Mouse (Mus musculus) lung, embryonic 14.5 days (tissue): ENCODE data around the gene Adpgk. TPM values are rescaled to one million over a fixed set of nuclear protein-coding genes. Genes with fewer than 3 reads are reported as not detected.

Experiments used
- ATAC-seq: fragments of 200-750 bp; cut with Nextera tagmentation; 2 replicates; pipeline ENCODE4 v1.8.0; 2017; ENCODE audit warnings: mild to moderate bottlenecking, moderate TSS enrichment, moderate library complexity; ENCODE audit not compliant: insufficient read depth
- DNase-seq: peaks from one replicate; pipeline ENCODE4 v3.0.0-alpha.2; 2015
- H3K27ac ChIP-seq: fragments of 300-500 bp; sonication (generic); 2 replicates; pipeline ENCODE4 v1.5.1; 2014; ENCODE audit warnings: low read depth, mild to moderate bottlenecking, moderate library complexity
- H3K27me3 ChIP-seq: fragments of 300-500 bp; sonication (generic); 2 replicates; pipeline ENCODE4 v1.6.1; 2014; ENCODE audit warnings: low read length, control low read depth; ENCODE audit not compliant: insufficient read depth
- H3K36me3 ChIP-seq: fragments of 300-500 bp; sonication (generic); 2 replicates; pipeline ENCODE4 v1.6.1; 2014; ENCODE audit warnings: control low read depth; ENCODE audit not compliant: insufficient read depth
- H3K4me1 ChIP-seq: fragments of 300-500 bp; sonication (generic); 2 replicates; pipeline ENCODE4 v1.6.1; 2014; ENCODE audit warnings: antibody characterized with exemption, control low read depth; ENCODE audit not compliant: insufficient read depth
- H3K4me2 ChIP-seq: fragments of 300-500 bp; sonication (generic); 2 replicates; pipeline ENCODE4 v1.6.1; 2014; ENCODE audit warnings: mild to moderate bottlenecking
- H3K4me3 ChIP-seq: fragments of 300-500 bp; sonication (generic); 2 replicates; pipeline ENCODE4 v1.5.1; 2014; ENCODE audit warnings: low read depth, low read length
- H3K9ac ChIP-seq: fragments of 300-500 bp; sonication (generic); 2 replicates; pipeline ENCODE4 v1.6.1; 2014
- H3K9me3 ChIP-seq: fragments of 300-500 bp; sonication (generic); 2 replicates; pipeline ENCODE4 v1.6.1; 2016; ENCODE audit warnings: low read depth, low read length, control low read depth
- CTCF ChIP-seq: IDR thresholded peaks from 2 replicates; pipeline ENCODE4 v1.5.1; 2016; ENCODE audit warnings: antibody characterized with exemption, low read depth
- WGBS: fragments of 180-500 bp; shearing (Covaris S2); extraction: QIAGEN DNeasy Blood & Tissue Kit; methylation state at CpG from one replicate; pipeline ENCODE4 v1.1.7; 2014; 5-methylcytosine and 5-hydroxymethylcytosine counted together
- polyA plus RNA-seq: library from polyadenylated mRNA; unstranded; fragments of >200 nt; fragmentation: Nextera tagmentation; extraction: Ambion mirVana; gene quantifications from 2 replicates; pipeline ENCODE4 v1.2.1, GENCODE M21; 2014

The Adpgk gene
- polyA plus RNA-seq, 1 experiment from 2014 or later, result 57.0 TPM

- no peak overlapping the region for H3K27ac ChIP-seq
- no peak overlapping the region for H3K4me2 ChIP-seq
- ATAC-seq (no peak), DNase-seq (no peak)
- H3K4me1 ChIP-seq, result no peaks in the 10 kb centered on the region
- no peak overlapping the region for H3K9ac ChIP-seq
- H3K36me3 ChIP-seq, result no peaks in the 10 kb centered on the region
- no peaks in the 10 kb centered on the region for H3K9me3 ChIP-seq
- no peaks in the 10 kb centered on the region for H3K27me3 ChIP-seq
- no peak for TF ChIP-seq CTCF
- WGBS, result 89% methylated on average over 2 of the region's 2 CpGs
- H3K4me3 ChIP-seq, result no peak overlapping the region
Observed at GRCm38 (mm10) chr9:59278199-59278598, 13.2 kb upstream of the Adpgk start.

GRCm38 (mm10) chr9:59278694-59279093, 12.7 kb upstream of the Adpgk start:
- Histone ChIP-seq H3K9ac (no peak overlapping the region), H3K27me3 (no peaks in the 10 kb centered on the region), H3K9me3 (no peaks in the 10 kb centered on the region), H3K4me1 (no peaks in the 10 kb centered on the region), H3K36me3 (no peaks in the 10 kb centered on the region), H3K4me2 (no peak overlapping the region), H3K27ac (no peak overlapping the region), H3K4me3 (no peak overlapping the region)
- DNase-seq (no peak), ATAC-seq (no peak)
- no peak for TF ChIP-seq CTCF
- 49% methylated on average over 5 of the region's 5 CpGs for WGBS

DNA sequence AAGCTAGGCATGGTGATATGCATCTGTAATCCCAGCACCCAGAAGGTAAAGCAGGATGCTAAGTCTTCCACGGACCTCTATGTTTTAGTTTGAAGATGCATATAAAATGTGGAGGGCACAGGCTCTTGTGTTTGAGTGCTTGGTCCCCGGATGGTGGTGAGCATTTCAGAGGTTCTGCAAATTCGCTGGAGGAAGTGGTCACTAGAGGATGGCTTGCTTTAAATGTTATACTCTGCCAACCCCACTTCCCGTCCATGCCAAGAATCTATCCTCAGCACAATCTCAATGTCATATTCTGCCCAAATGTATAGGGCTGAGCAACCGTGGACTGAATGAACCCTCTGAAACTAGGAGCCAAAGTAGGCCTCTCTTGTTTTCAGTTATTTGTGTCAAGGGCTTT, 10.5 kb upstream of the Adpgk start:
- Histone ChIP-seq H3K9ac (no peak overlapping the region), H3K4me1 (no peaks in the 10 kb centered on the region), H3K4me3 (no peak overlapping the region), H3K27ac (no peak overlapping the region), H3K9me3 (no peaks in the 10 kb centered on the region), H3K27me3 (no peaks in the 10 kb centered on the region), H3K4me2 (no peak overlapping the region), H3K36me3 (no peaks in the 10 kb centered on the region)
- ATAC-seq, result no peak
- no peak for DNase-seq
- WGBS, result 86% methylated on average over 5 of the region's 5 CpGs
- TF ChIP-seq CTCF, result no peak

DNA sequence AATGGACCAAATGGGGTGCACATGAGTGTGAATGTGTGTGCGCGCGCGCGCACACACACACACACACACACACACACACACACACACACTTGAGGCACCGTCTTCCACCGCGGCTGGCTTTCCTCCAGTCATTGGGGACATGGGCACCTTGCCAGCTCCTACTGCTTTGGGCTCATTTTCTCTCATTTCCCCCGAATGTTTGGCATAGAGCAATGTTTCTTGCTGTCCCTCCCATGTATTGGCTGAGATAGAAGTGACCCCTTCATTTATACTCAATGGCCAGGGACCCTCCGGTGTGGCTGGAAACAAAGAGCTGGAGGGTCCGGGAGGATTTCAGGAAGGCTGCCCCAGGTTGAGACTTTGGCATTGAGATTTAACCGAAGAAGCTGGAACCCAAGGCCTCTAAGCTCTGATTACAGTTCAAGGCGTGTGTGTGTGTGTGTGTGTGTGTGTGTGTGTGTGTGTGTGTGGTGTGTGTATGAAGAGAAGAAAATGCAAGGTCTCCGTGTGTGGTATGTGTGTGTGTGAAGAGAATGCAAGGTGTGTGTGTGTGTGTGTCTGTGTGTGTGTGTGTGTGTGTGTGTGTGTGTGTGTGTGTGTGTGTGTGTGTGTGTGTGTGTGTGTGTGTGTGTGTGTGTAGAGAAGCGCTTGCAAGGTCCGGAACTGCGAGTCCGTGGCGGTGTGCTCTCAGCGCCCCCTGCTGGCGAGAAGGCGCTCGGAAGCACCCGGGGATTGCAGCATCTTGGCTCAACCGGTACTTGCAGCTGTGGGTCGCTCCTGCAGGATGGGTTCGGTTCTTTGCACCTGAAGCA, 9.3 kb upstream of the Adpgk start:
- Histone ChIP-seq H3K9ac (no peak overlapping the region), H3K4me3 (no peak overlapping the region), H3K4me1 (no peaks in the 10 kb centered on the region), H3K36me3 (no peaks in the 10 kb centered on the region), H3K4me2 (peak overlapping the region; percentile 48), H3K27ac (peak overlapping the region; percentile 36; the same call in 1 of the 2 replicates), H3K27me3 (no peaks in the 10 kb centered on the region), H3K9me3 (no peaks in the 10 kb centered on the region)
- DNase-seq (peak; percentile 91), ATAC-seq (peak; percentile 74)
- 35% methylated on average over 25 of the region's 27 CpGs for WGBS
- peak; percentile 94 for TF ChIP-seq CTCF

GRCm38 (mm10) chr9:59282683-59282986, 8.7 kb upstream of the Adpgk start:
- Histone ChIP-seq H3K27me3 (no peaks in the 10 kb centered on the region), H3K4me3 (no peak overlapping the region), H3K9me3 (no peaks in the 10 kb centered on the region), H3K4me1 (no peaks in the 10 kb centered on the region), H3K36me3 (no peaks in the 10 kb centered on the region), H3K27ac (no peak overlapping the region), H3K9ac (no peak overlapping the region), H3K4me2 (peak overlapping the region; percentile 48)
- 43% methylated on average over 7 of the region's 7 CpGs for WGBS
- ATAC-seq (no peak; the same call in 1 of the 2 replicates), DNase-seq (no peak)
- TF ChIP-seq CTCF, result no peak

DNA sequence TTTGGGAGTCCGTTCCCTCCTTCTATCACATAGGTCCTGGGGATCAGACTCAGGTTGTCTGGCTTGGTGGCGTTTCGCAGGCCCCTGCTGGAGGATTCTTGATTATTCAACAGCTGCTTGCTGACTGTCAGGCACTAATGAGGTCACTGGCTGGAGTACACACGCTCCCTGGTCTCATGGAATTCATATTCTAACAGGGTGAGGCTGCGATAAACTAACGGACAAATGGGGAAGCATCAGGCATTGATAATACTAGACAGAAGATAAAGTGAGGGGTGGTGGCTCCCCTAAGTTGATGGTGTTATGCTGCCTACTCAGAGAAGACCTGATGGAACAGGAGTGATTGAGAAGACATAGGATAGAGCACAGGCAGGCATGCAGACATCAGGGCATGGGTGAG, 5.7 kb upstream of the Adpgk start:
- H3K9ac ChIP-seq, result no peak overlapping the region
- DNase-seq (no peak), ATAC-seq (no peak)
- H3K4me2 ChIP-seq, result no peak overlapping the region
- no peak for TF ChIP-seq CTCF
- no peaks in the 10 kb centered on the region for H3K9me3 ChIP-seq
- no peaks in the 10 kb centered on the region for H3K36me3 ChIP-seq
- no peak overlapping the region for H3K27ac ChIP-seq
- H3K4me3 ChIP-seq, result no peak overlapping the region
- H3K4me1 ChIP-seq, result 0 out of 2 replicates have a peak, but pooled peaks cover under 1% of the 10 kb centered on the region
- no peaks in the 10 kb centered on the region for H3K27me3 ChIP-seq
- 56% methylated on average over 6 of the region's 6 CpGs for WGBS

DNA sequence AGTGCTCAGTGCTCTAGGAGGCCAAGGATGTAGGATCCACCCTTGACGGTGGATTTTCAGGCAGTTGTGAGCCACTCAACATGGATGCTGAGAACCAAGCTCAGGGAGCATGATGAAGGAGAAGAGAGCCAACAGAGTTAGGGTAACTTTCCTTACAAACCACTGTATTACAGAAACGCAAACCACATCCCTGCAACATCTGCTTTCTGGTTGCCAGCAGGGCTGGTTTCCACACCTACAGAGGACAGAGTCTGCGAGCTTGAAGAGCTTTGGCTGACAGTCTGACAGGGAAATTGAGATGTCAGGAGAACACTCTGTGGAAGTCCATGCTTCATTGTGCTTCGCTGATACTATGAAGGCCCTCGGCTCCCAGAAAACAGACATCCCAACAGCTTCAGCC, 3.3 kb upstream of the Adpgk start:
- TF ChIP-seq CTCF, result no peak
- no peaks in the 10 kb centered on the region for H3K27me3 ChIP-seq
- WGBS, result 74% methylated on average over 5 of the region's 5 CpGs
- ATAC-seq, result no peak
- no peak overlapping the region for H3K9ac ChIP-seq
- H3K4me2 ChIP-seq, result no peak overlapping the region
- peaks cover 8% of the 10 kb centered on the region; the same call in 1 of the 2 replicates for H3K4me1 ChIP-seq
- no peak overlapping the region for H3K27ac ChIP-seq
- no peaks in the 10 kb centered on the region for H3K9me3 ChIP-seq
- no peak for DNase-seq
- no peak overlapping the region for H3K4me3 ChIP-seq
- no peaks in the 10 kb centered on the region for H3K36me3 ChIP-seq
